Mouse (Mus musculus) neural tube, embryonic 14.5 days (tissue): ENCODE results near the gene Hbs1l. TPM values are rescaled to one million over a fixed set of nuclear protein-coding genes. Genes with fewer than 3 reads are reported as not detected.

ENCODE experiments used
- ATAC-seq: fragments of 200-750 bp; cut with Nextera tagmentation; 2 replicates; pipeline ENCODE4 v1.8.0; 2017; ENCODE audit warnings: low read depth, mild to moderate bottlenecking, moderate TSS enrichment, moderate library complexity
- H3K27ac ChIP-seq: fragments of 300-500 bp; sonication (generic); 2 replicates; pipeline ENCODE4 v1.5.1; 2014; ENCODE audit warnings: low read depth, mild to moderate bottlenecking, control low read depth, low read length, moderate library complexity, mixed read lengths
- H3K27me3 ChIP-seq: fragments of 300-500 bp; sonication (generic); 2 replicates; pipeline ENCODE4 v1.6.1; 2014; ENCODE audit warnings: low read length; ENCODE audit not compliant: control insufficient read depth, insufficient read depth
- H3K36me3 ChIP-seq: fragments of 300-500 bp; sonication (generic); 2 replicates; pipeline ENCODE4 v1.6.1; 2014; ENCODE audit warnings: low read length, mixed read lengths; ENCODE audit not compliant: control insufficient read depth, insufficient read depth
- H3K4me1 ChIP-seq: fragments of 300-500 bp; sonication (generic); 2 replicates; pipeline ENCODE4 v1.6.1; 2014; ENCODE audit warnings: low read length; ENCODE audit not compliant: control insufficient read depth, insufficient read depth
- H3K4me2 ChIP-seq: fragments of 300-500 bp; sonication (generic); 2 replicates; pipeline ENCODE4 v1.6.1; 2014; ENCODE audit warnings: mild to moderate bottlenecking, low read depth, low read length, control low read depth
- H3K4me3 ChIP-seq: fragments of 300-500 bp; sonication (generic); 2 replicates; pipeline ENCODE4 v1.5.1; 2014; ENCODE audit warnings: low read depth, low read length, control low read depth, mixed read lengths
- H3K9ac ChIP-seq: fragments of 300-500 bp; sonication (generic); replicated peaks from 2 replicates; pipeline ENCODE4 v1.6.1; 2014; ENCODE audit warnings: low read depth, mild to moderate bottlenecking, control low read depth, low read length, mixed read lengths
- H3K9me3 ChIP-seq: fragments of 300-500 bp; sonication (generic); 2 replicates; pipeline ENCODE4 v1.6.1; 2016; ENCODE audit warnings: low read length; ENCODE audit not compliant: control insufficient read depth
- WGBS: fragments of 180-500 bp; shearing (Covaris S2); extraction: QIAGEN DNeasy Blood & Tissue Kit; methylation state at CpG from one replicate; pipeline ENCODE4 v1.1.7; 2014; 5-methylcytosine and 5-hydroxymethylcytosine counted together
- polyA plus RNA-seq: library from polyadenylated mRNA; unstranded; fragments of >200 nt; fragmentation: Nextera tagmentation; extraction: Ambion mirVana; gene quantifications from 2 replicates; pipeline ENCODE4 v1.2.1, GENCODE M21; 2014

The Hbs1l gene
- polyA plus RNA-seq, 1 experiment from 2014 or later, result 97.5 TPM

- 47% methylated on average over 4 of the region's 4 CpGs for WGBS
- peaks cover 4% of the 10 kb centered on the region; the same call in 1 of the 2 replicates for H3K36me3 ChIP-seq
- no peak overlapping the region for H3K27ac ChIP-seq
- no peak overlapping the region for H3K9ac ChIP-seq
- peak; percentile 32 for ATAC-seq
- H3K4me2 ChIP-seq, result peak overlapping the region; percentile 43
- peak overlapping the region; percentile 85 for H3K4me3 ChIP-seq
- peaks cover 11% of the 10 kb centered on the region for H3K4me1 ChIP-seq
- H3K9me3 ChIP-seq, result no peaks in the 10 kb centered on the region
- no peaks in the 10 kb centered on the region for H3K27me3 ChIP-seq
Observed at GRCm38 (mm10) chr10:21295397-21295758, 401 bp upstream of the Hbs1l start.

GRCm38 (mm10) chr10:21298972-21299371 is 3.2 kb downstream of the Hbs1l start:
- no peak overlapping the region for H3K4me2 ChIP-seq
- peaks cover 11% of the 10 kb centered on the region for H3K36me3 ChIP-seq
- H3K27me3 ChIP-seq, result no peaks in the 10 kb centered on the region
- no peak overlapping the region for H3K4me3 ChIP-seq
- no peak for ATAC-seq
- H3K27ac ChIP-seq, result no peak overlapping the region
- no peak overlapping the region for H3K9ac ChIP-seq
- H3K9me3 ChIP-seq, result no peaks in the 10 kb centered on the region
- H3K4me1 ChIP-seq, result peaks cover 11% of the 10 kb centered on the region
- 95% methylated on average over 2 of the region's 2 CpGs for WGBS

- Histone ChIP-seq H3K27me3 (no peaks in the 10 kb centered on the region), H3K4me1 (peaks cover 9% of the 10 kb centered on the region), H3K36me3 (peaks cover 20% of the 10 kb centered on the region), H3K27ac (no peak overlapping the region), H3K9me3 (no peaks in the 10 kb centered on the region), H3K4me3 (no peak overlapping the region), H3K9ac (no peak overlapping the region), H3K4me2 (no peak overlapping the region)
- 93% methylated on average over 7 of the region's 7 CpGs for WGBS
- no peak for ATAC-seq
Observed at GRCm38 (mm10) chr10:21301822-21302221, 6.0 kb downstream of the Hbs1l start.

DNA sequence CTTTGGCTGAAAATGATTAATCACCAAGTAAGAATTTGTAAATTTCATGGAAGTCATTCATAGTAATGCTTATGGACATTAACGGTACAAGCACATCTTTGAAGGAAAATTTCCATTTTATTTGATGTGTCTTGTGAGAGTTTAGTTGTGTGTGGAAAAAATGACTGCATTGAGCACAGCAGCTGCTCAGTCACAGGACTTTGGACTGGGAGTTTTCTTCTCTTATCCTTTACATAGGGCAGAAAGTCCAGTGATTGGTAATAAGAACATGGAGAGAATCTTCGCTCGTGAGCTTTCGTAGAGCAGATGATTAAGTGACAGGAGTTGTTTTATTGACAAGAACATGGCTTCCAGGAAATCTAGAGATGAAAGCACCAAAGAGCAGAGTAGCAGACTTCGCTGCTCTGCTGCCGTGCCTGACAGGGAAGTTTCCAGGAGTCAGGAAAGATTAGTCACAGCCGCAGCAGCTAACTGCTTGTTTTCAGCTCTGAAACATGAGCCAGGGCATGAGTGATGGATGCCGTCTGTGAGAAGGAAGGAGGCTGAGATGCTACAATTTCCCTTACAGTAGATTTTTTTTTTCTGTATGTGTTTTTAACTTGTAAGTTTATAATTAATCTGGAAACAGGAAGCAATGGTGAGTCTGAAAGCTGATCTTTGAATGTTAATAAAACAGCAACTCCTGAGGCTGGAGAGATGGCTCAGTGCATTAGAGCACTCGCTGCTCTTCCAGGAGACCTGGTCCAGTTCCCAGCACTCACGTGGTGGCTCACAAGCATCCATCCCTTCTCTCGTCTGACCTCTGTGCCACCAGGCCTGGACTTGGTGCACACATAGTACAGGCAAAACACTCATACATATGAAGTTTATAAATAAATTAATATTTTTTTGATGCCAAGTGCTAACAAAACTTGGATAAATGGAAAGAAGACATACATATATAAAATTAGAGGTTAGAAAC is 9.2 kb downstream of the Hbs1l start:
- peaks cover 20% of the 10 kb centered on the region for H3K36me3 ChIP-seq
- H3K27me3 ChIP-seq, result no peaks in the 10 kb centered on the region
- H3K9me3 ChIP-seq, result no peaks in the 10 kb centered on the region
- WGBS, result 92% methylated on average over 11 of the region's 11 CpGs
- H3K27ac ChIP-seq, result no peak overlapping the region
- no peak for ATAC-seq
- no peak overlapping the region for H3K4me2 ChIP-seq
- H3K4me3 ChIP-seq, result no peak overlapping the region
- H3K9ac ChIP-seq, result no peak overlapping the region
- no peaks in the 10 kb centered on the region for H3K4me1 ChIP-seq

DNA sequence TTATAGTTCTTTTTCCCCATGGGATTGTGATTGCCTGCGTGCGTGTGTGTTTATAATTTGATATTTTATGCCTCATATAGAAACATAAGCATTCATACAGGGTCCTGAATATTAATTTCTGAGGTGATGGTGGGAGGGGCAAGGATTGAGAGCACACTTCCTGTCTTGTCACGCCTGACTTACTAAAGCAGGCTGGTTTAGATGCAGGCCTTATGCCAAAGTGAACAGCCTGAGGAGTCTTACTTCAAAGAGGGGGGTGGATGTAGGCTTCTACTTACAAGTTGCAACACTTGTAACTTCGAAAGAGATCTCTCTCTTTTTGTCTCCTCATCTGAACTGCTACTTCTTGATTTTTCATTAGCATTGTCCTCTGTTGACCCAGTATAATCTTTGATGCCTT is 18.0 kb downstream of the Hbs1l start:
- no peak for ATAC-seq
- H3K9ac ChIP-seq, result no peak overlapping the region
- H3K36me3 ChIP-seq, result no peaks in the 10 kb centered on the region
- H3K9me3 ChIP-seq, result no peaks in the 10 kb centered on the region
- no peaks in the 10 kb centered on the region for H3K27me3 ChIP-seq
- no peak overlapping the region for H3K27ac ChIP-seq
- WGBS, result 74% methylated on average over 4 of the region's 4 CpGs
- H3K4me3 ChIP-seq, result no peak overlapping the region
- H3K4me2 ChIP-seq, result no peak overlapping the region
- no peaks in the 10 kb centered on the region for H3K4me1 ChIP-seq

DNA sequence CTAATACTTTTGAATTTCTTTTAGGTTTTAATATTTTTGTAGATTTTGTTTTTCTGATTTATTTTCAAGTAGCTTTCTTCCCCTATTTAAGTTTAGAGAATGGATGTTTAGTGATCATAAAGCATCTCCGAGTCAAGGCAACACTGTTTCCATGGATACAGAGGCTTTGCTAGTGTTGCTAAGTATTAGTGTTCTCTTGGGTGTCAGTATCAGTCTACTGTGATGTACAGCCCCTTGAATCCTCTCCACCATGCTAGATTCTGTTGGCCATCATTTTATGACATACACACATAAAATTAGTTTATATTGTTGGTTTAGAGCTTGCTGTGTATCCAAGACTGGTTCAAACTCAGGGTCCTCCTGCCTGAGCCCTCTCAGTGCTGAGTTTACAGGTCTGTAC is 20.3 kb downstream of the Hbs1l start:
- Histone ChIP-seq H3K27me3 (no peaks in the 10 kb centered on the region), H3K4me1 (no peaks in the 10 kb centered on the region), H3K4me2 (no peak overlapping the region), H3K36me3 (no peaks in the 10 kb centered on the region), H3K9ac (no peak overlapping the region), H3K27ac (no peak overlapping the region), H3K4me3 (no peak overlapping the region), H3K9me3 (no peaks in the 10 kb centered on the region)
- 32% methylated on average over 1 of the region's 1 CpGs for WGBS
- peak; percentile 93 for ATAC-seq

DNA sequence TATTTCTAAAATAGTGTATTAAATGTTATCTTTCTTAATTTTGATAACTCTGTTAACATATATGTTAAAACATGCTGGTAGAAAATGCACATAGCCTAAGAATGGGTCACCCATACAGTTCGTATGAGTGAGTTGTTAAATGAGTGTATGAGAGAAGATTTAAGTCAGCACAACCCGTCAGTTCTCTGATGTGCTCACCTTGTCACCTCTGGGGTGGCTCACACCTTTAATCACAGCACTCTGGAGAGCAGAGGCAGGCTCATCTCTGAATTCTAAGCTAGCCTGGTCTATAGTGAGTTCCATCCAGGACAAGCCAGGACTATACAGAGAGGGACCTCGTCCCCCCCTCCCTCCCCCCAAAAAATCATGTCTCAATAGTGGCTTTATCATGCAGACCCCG is 22.5 kb downstream of the Hbs1l start:
- H3K9me3 ChIP-seq, result no peaks in the 10 kb centered on the region
- no peaks in the 10 kb centered on the region for H3K27me3 ChIP-seq
- 92% methylated on average over 4 of the region's 4 CpGs for WGBS
- no peaks in the 10 kb centered on the region for H3K4me1 ChIP-seq
- no peak; the same call in 1 of the 2 replicates for ATAC-seq
- no peaks in the 10 kb centered on the region for H3K36me3 ChIP-seq
- no peak overlapping the region for H3K9ac ChIP-seq
- no peak overlapping the region for H3K4me3 ChIP-seq
- H3K4me2 ChIP-seq, result no peak overlapping the region
- no peak overlapping the region for H3K27ac ChIP-seq

DNA sequence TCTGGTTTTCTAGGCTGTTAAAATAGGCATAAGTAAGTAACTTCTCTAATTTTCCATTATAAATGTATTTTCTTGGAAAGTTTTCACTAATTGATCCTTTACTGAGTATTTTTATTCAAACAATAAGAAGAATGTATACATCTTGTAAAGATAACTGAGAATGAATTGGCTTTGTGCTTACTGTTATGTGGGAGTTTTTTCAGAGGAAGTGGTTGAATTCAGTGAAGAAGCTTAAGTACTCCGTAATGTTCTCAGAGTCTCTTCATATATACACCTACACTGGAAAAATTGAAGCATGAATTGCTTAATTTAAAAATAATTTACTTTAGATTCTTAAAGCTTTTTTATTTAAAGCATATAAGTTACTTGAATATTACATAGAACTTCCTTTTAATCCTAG is 23.2 kb downstream of the Hbs1l start:
- H3K4me2 ChIP-seq, result no peak overlapping the region
- H3K4me1 ChIP-seq, result no peaks in the 10 kb centered on the region
- 96% methylated on average over 1 of the region's 1 CpGs for WGBS
- H3K27ac ChIP-seq, result no peak overlapping the region
- H3K9me3 ChIP-seq, result no peaks in the 10 kb centered on the region
- H3K4me3 ChIP-seq, result no peak overlapping the region
- H3K9ac ChIP-seq, result no peak overlapping the region
- ATAC-seq, result no peak
- H3K36me3 ChIP-seq, result no peaks in the 10 kb centered on the region
- H3K27me3 ChIP-seq, result no peaks in the 10 kb centered on the region

GRCm38 (mm10) chr10:21320601-21321000 is 24.8 kb downstream of the Hbs1l start:
- no peak overlapping the region for H3K9ac ChIP-seq
- H3K4me3 ChIP-seq, result no peak overlapping the region
- no peaks in the 10 kb centered on the region for H3K4me1 ChIP-seq
- no peaks in the 10 kb centered on the region for H3K36me3 ChIP-seq
- no peak overlapping the region for H3K27ac ChIP-seq
- H3K27me3 ChIP-seq, result no peaks in the 10 kb centered on the region
- H3K4me2 ChIP-seq, result no peak overlapping the region
- 96% methylated on average over 6 of the region's 6 CpGs for WGBS
- no peak for ATAC-seq
- H3K9me3 ChIP-seq, result no peaks in the 10 kb centered on the region
